Mouse (Mus musculus) liver, embryonic 12.5 days (tissue): ENCODE results near the gene Krtdap. TPM values are rescaled to one million over a fixed set of nuclear protein-coding genes. Genes with fewer than 3 reads are reported as not detected.

Experiments used
- ATAC-seq: fragments of 200-750 bp; cut with Nextera tagmentation; 2 replicates; pipeline ENCODE4 v1.8.0; 2017; ENCODE audit warnings: moderate number of reproducible peaks, mild to moderate bottlenecking, moderate library complexity
- H3K27ac ChIP-seq: fragments of 300-500 bp; sonication (generic); 2 replicates; pipeline ENCODE4 v1.5.1; 2016; ENCODE audit warnings: mild to moderate bottlenecking
- H3K27me3 ChIP-seq: fragments of 300-500 bp; sonication (generic); replicated peaks from 2 replicates; pipeline ENCODE4 v1.6.1; 2016; ENCODE audit warnings: mild to moderate bottlenecking, moderate library complexity
- H3K36me3 ChIP-seq: fragments of 300-500 bp; sonication (generic); 2 replicates; pipeline ENCODE4 v1.6.1; 2016; ENCODE audit warnings: mild to moderate bottlenecking, moderate library complexity
- H3K4me1 ChIP-seq: fragments of 300-500 bp; sonication (generic); 2 replicates; pipeline ENCODE4 v1.6.1; 2016
- H3K4me2 ChIP-seq: fragments of 300-500 bp; sonication (generic); 2 replicates; pipeline ENCODE4 v1.6.1; 2016; ENCODE audit warnings: mild to moderate bottlenecking, moderate library complexity
- H3K4me3 ChIP-seq: fragments of 300-500 bp; sonication (generic); 2 replicates; pipeline ENCODE4 v1.5.1; 2016; ENCODE audit warnings: mild to moderate bottlenecking, moderate library complexity
- H3K9ac ChIP-seq: fragments of 300-500 bp; sonication (generic); 2 replicates; pipeline ENCODE4 v1.6.1; 2016; ENCODE audit warnings: mild to moderate bottlenecking, moderate library complexity
- H3K9me3 ChIP-seq: fragments of 300-500 bp; sonication (generic); replicated peaks from 2 replicates; pipeline ENCODE4 v1.6.1; 2016; ENCODE audit warnings: mild to moderate bottlenecking, moderate library complexity
- WGBS: fragments of 180-500 bp; shearing (Covaris S2); methylation state at CpG from one replicate; pipeline ENCODE4 v1.1.7; 2016; ENCODE audit not compliant: insufficient replicate concordance; 5-methylcytosine and 5-hydroxymethylcytosine counted together
- polyA plus RNA-seq: library from polyadenylated mRNA; unstranded; fragments of >200 nt; fragmentation: Nextera tagmentation; extraction: Ambion mirVana; gene quantifications from 2 replicates; pipeline ENCODE4 v1.2.1, GENCODE M21; 2016

Krtdap gene
- polyA plus RNA-seq, 1 experiment from 2014 or later = not detected

DNA sequence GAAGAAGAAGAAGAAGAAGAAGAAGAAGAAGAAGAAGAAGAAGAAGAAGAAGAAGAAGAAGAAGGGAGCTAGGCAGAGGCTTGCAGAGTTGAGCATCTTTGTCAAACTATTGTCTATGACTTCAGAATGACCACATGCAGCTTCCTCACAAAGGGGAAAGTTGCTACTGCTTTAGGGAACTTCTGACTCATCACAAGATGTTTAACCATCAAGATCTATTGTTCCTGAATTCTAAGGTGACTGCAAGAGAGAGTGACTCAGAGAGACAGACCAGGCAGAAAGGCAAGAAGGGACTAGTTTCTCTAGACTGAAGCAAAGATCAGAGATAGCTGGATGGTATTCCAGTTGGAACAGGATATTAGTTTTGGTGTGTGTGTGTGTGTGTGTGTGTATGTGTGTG, 7.2 kb downstream of the Krtdap start:
- H3K4me2 ChIP-seq = no peak overlapping the region
- H3K27me3 ChIP-seq = peaks cover 6% of the 10 kb centered on the region; the same call in 1 of the 2 replicates
- no peak overlapping the region for H3K4me3 ChIP-seq
- ATAC-seq = no peak
- peaks cover 3% of the 10 kb centered on the region; the same call in 1 of the 2 replicates for H3K4me1 ChIP-seq
- no peak overlapping the region for H3K27ac ChIP-seq
- H3K36me3 ChIP-seq = no peaks in the 10 kb centered on the region
- H3K9me3 ChIP-seq = 0 out of 2 replicates have a peak, but pooled peaks cover 8% of the 10 kb centered on the region
- H3K9ac ChIP-seq = no peak overlapping the region

DNA sequence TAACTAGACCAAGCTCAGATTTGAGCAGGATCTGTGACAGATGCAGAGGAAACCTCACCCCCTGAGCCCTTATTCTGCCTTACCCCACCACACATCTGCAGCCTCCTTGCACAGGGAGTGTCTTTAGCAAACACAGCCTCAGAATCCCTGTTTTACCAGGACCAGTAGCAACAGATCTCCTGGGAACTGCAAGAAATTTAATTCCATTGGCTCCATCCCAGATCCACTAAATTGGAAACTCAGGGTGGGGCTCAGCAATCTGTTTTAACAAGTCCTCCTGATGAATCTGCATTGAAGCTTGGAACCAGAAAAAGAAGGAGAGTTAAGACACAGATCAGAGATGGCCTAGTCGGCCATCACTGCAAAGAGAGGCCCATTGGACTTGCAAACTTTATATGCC, 9.1 kb downstream of the Krtdap start:
- no peak overlapping the region for H3K4me3 ChIP-seq
- no peak overlapping the region for H3K27ac ChIP-seq
- no peak overlapping the region for H3K9ac ChIP-seq
- H3K27me3 ChIP-seq = 0 out of 2 replicates have a peak, but pooled peaks cover 2% of the 10 kb centered on the region
- peaks cover 1% of the 10 kb centered on the region; the same call in 1 of the 2 replicates for H3K4me1 ChIP-seq
- 47% methylated on average over 1 of the region's 1 CpGs for WGBS
- no peak for ATAC-seq
- H3K9me3 ChIP-seq = peaks cover 16% of the 10 kb centered on the region
- no peaks in the 10 kb centered on the region for H3K36me3 ChIP-seq
- H3K4me2 ChIP-seq = no peak overlapping the region

DNA sequence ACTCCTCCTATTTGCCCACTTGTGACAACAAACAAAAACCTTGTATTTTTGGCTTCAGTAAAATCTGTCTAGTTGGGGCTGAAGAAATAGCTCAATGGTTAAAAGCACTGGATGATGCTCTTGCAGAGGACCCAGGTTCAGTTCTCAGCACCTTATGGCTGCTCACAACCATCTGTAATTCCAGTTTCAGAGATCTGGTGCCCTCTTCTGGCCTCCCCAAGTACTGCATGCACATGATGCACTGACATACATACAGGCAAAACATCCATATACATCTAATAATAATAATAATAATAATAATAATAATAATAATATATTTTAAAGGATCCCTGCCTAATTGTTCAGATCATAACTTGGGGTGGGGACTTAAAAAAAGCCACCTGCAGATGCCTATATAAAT, 13.0 kb downstream of the Krtdap start:
- no peak overlapping the region for H3K4me3 ChIP-seq
- no peak overlapping the region for H3K9ac ChIP-seq
- no peaks in the 10 kb centered on the region for H3K4me1 ChIP-seq
- no peaks in the 10 kb centered on the region for H3K36me3 ChIP-seq
- peaks cover 16% of the 10 kb centered on the region for H3K9me3 ChIP-seq
- no peak overlapping the region for H3K4me2 ChIP-seq
- no peak overlapping the region for H3K27ac ChIP-seq
- no peak for ATAC-seq
- no peaks in the 10 kb centered on the region for H3K27me3 ChIP-seq

DNA sequence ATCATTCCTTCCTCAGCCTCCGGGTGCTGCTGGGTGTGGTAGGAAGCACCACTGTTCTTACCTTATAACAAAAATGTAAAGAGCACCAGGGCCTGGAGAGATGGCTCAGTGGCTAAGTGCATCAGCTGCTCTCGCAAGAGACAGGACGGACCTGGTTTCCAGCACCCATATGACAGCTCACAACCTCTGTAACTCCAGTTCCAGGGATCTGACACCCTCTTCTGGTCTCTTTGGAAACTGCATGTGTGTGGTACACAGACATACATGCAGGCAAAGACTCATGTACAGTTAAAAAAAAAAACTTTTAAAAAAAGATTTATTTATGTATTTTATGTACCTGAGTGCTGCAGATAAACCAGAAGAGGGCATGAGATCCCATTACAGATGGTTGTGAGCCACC, 15.6 kb downstream of the Krtdap start:
- Histone ChIP-seq H3K9me3 (peaks cover 13% of the 10 kb centered on the region), H3K36me3 (no peaks in the 10 kb centered on the region), H3K4me1 (no peaks in the 10 kb centered on the region), H3K27me3 (no peaks in the 10 kb centered on the region), H3K4me2 (no peak overlapping the region), H3K4me3 (no peak overlapping the region), H3K9ac (no peak overlapping the region), H3K27ac (no peak overlapping the region)
- WGBS = 75% methylated on average over 3 of the region's 3 CpGs
- ATAC-seq = no peak

DNA sequence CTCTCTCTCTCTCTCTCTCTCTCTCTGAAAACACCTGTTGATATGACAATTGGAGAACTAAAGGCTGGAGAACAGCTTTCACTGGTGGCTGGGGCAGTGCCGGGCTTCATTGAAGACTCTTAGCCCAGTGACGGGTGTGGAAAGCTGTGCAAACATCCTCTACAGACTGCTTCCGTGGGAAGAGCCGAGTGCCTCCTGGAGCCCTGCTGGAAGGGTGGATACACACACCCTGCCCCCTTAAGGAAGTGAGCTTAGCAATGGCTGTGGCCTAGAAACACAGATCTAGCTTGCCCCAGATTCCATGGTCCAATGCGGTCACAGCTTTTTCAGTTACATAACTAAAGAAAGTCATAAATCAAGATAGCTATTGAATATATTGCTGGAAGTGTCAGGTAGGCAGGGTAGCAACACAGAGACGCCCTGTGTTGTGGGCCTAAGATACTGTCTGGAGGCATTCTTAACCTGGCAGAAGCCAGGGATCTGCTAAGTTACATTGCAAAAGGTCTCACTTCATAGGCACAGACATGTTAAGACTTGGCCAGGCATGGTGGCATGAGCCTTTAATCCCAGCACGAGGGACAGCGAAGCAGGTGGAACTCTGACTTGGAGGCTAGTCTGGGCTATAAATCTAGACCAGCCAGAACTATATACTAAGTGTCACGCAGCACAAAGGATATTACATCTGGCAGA, 16.5 kb downstream of the Krtdap start:
- H3K9me3 ChIP-seq = peaks cover 13% of the 10 kb centered on the region
- no peak overlapping the region for H3K9ac ChIP-seq
- H3K36me3 ChIP-seq = no peaks in the 10 kb centered on the region
- no peak overlapping the region for H3K27ac ChIP-seq
- ATAC-seq = no peak
- no peaks in the 10 kb centered on the region for H3K4me1 ChIP-seq
- no peak overlapping the region for H3K4me2 ChIP-seq
- no peak overlapping the region for H3K4me3 ChIP-seq
- WGBS = 72% methylated on average over 9 of the region's 9 CpGs
- no peaks in the 10 kb centered on the region for H3K27me3 ChIP-seq

DNA sequence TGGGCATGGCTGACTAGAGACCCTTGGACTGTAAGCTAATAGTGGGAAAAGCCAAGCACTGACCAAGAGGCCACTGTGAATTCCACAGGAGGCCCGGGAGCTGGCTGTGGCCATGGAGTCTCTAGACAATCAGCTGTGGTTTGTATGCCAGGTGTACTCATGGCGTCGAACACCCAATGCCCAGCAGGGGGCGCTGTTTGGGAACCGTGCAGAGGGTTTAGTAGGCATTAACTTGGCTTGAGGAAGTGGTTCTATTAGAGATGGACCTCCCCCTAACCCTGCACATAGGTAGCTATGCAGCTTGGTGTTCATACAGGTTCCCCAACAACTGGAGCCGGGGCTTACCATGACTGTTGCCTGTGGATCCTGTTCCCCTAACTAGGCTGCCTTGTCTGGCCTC, 18.2 kb downstream of the Krtdap start:
- WGBS = 32% methylated on average over 6 of the region's 6 CpGs
- no peak overlapping the region for H3K9ac ChIP-seq

DNA sequence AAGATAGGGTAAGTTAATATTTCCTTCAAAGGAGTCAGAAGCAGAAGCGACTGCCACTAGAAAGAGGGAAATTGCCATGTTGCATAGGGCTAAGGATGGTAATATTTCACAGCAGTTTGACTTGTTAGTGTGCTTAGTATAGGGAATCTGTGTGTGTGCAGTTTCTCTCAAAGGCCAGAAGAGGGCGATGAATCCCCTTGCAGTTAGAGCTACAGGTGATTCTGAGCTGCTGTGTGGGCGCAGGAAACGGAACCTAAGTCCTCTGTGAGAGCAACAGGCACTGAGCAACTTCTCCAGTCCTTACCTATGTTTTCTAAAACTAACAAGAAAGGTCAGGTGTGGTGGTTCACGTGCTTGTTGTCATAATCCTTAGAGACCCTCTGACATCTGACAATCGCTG, 22.6 kb downstream of the Krtdap start:
- 55% methylated on average over 6 of the region's 6 CpGs for WGBS
- Histone ChIP-seq H3K27ac (no peak overlapping the region), H3K4me1 (peaks cover 17% of the 10 kb centered on the region), H3K27me3 (no peaks in the 10 kb centered on the region), H3K9me3 (no peaks in the 10 kb centered on the region), H3K36me3 (no peaks in the 10 kb centered on the region), H3K4me2 (no peak overlapping the region), H3K9ac (no peak overlapping the region), H3K4me3 (no peak overlapping the region)
- no peak for ATAC-seq

More for the DNA sequence above, 18.2 kb downstream of the Krtdap start:
- Histone ChIP-seq H3K27ac (no peak overlapping the region), H3K9me3 (no peaks in the 10 kb centered on the region), H3K36me3 (no peaks in the 10 kb centered on the region), H3K4me2 (no peak overlapping the region), H3K27me3 (no peaks in the 10 kb centered on the region), H3K4me3 (no peak overlapping the region), H3K4me1 (no peaks in the 10 kb centered on the region)
- ATAC-seq = peak; percentile 13; the same call in 1 of the 2 replicates

DNA sequence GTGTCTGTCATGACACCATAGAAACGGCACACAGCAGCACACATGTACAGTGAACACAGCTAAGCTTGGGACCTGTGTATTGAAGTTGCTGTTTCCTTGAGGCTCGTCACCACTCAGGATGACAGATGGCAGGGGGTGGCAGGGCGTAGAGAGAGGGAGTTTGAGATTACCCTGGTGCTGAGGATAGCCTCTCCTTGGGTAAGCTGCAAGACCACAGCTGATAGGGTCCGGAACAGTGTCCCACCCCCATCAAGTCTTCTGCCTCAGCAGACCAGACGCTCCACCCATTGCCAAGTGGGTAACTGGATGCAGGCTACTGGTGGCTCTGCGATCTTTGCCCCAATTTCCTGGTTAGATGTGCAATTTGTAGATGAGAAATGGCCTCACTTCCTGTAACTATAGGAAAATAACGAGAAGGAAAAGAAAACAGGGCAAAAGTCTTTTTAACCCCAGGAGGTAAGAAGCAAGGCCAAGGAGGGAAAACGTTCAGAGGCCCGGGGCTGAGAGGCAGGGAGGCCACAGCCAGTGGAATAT, 24.1 kb downstream of the Krtdap start:
- Histone ChIP-seq H3K9ac (no peak overlapping the region), H3K36me3 (no peaks in the 10 kb centered on the region), H3K4me2 (peak overlapping the region; percentile 8; the same call in 1 of the 2 replicates), H3K27ac (peak overlapping the region; percentile 69), H3K4me1 (peaks cover 17% of the 10 kb centered on the region), H3K9me3 (no peaks in the 10 kb centered on the region), H3K4me3 (no peak overlapping the region), H3K27me3 (no peaks in the 10 kb centered on the region)
- ATAC-seq = peak; percentile 66
- 12% methylated on average over 9 of the region's 9 CpGs for WGBS

DNA sequence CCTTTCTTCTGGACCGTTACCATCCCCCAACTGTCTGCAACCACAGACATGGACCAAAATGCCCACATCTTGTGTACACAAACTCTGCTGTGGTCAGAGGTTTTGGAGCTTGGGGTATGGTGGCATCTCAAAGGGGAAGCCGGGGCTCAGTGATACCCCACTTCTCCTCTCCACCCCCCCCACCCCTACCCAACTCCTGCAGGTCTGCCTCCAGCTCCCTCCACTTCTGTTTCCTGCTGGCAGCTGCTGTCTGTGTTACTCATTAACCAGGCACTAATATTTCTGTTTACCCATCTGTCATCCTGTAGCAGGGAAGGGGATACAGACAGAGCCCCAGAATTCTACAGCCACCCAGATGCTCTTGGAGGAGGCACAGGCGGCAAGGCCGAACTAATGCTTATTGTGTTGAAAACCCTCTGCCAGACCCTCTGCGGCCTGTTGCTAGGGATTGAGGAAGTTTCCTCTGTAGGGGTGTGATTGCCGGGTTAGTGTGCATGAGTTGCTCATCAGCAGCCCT, 24.7 kb downstream of the Krtdap start:
- Histone ChIP-seq H3K4me2 (no peak overlapping the region), H3K27me3 (no peaks in the 10 kb centered on the region), H3K9me3 (no peaks in the 10 kb centered on the region), H3K4me3 (no peak overlapping the region), H3K9ac (no peak overlapping the region), H3K4me1 (peaks cover 17% of the 10 kb centered on the region), H3K36me3 (no peaks in the 10 kb centered on the region), H3K27ac (peak overlapping the region; percentile 69)
- 24% methylated on average over 6 of the region's 6 CpGs for WGBS
- peak; percentile 64 for ATAC-seq

DNA sequence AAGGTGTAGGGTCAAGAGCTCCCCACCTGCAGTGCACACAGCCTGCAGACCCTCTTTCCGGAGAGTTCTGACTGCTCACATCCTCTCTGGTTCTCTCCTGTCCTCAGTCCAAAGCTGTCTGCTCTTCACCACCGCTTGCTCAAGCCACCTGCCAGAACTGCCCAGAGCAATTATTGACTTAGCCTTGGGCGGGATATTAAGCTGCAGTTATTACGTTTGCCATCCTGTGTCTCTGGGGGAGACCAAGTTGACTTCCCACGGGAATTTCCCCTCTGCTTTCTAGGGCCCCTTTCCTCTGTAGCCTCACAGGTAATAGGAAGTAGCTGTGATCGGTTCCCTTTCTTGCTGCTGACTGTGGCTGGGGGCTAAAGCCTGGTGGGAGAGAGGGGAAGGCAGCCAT, 32.4 kb downstream of the Krtdap start:
- H3K9me3 ChIP-seq = no peaks in the 10 kb centered on the region
- no peak overlapping the region for H3K9ac ChIP-seq
- peaks cover 17% of the 10 kb centered on the region for H3K4me1 ChIP-seq
- no peaks in the 10 kb centered on the region for H3K36me3 ChIP-seq
- no peak overlapping the region for H3K27ac ChIP-seq
- H3K4me2 ChIP-seq = no peak overlapping the region
- H3K4me3 ChIP-seq = no peak overlapping the region
- peaks cover 4% of the 10 kb centered on the region; the same call in 1 of the 2 replicates for H3K27me3 ChIP-seq
- WGBS = 45% methylated on average over 6 of the region's 6 CpGs
- no peak for ATAC-seq

DNA sequence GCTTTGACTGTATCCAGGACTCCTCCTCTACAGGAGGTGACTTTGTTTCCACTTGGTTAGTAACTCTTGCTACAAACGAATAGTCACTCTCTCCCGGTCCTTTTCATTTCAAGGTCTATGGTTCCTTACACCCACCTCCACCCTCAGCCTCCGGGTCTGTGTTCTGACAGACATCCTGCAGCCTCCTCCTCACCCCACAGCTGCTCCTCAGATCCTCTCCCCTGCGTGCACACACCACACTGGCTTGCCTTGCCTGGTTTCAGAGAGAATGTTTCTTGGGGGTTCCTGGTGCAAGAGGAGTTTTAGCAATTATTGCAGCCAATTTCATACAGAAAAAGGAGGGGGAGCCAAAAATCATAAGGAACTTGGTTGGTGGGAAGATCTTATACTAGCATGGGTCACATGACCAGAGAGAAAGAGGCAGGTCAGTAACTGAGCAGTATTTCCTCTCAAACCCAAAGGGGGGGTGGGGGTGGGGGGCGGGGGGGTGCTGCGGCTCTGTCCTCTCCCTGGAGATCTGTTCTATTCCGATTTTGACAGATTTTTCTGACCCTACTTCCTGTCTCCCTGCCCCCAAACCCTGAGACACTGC, 33.3 kb downstream of the Krtdap start:
- H3K4me1 ChIP-seq = peaks cover 17% of the 10 kb centered on the region
- no peak overlapping the region for H3K4me3 ChIP-seq
- H3K27ac ChIP-seq = no peak overlapping the region
- ATAC-seq = no peak
- no peak overlapping the region for H3K9ac ChIP-seq
- no peaks in the 10 kb centered on the region for H3K36me3 ChIP-seq
- H3K27me3 ChIP-seq = peaks cover 4% of the 10 kb centered on the region; the same call in 1 of the 2 replicates
- H3K4me2 ChIP-seq = no peak overlapping the region
- H3K9me3 ChIP-seq = no peaks in the 10 kb centered on the region
- 22% methylated on average over 7 of the region's 7 CpGs for WGBS

DNA sequence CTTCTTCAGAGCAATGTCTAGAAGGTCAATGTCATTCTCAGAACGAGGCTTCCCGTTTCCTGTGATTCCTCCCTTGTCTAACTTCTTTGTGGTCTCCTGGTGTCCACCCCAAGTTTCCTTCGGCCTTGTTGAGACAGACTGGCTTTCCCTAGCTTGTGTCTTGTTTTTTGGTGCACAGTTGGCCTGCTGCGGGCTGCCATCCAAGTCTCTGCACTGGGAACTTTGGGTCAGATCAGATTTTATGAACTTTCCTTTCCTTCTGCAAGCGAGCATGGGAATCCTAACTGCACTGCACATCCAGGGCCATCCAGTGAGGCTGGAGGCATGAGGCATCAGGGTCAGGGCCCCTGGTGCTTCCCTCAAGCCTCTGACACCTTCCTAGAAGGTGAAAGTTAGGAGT, 33.8 kb downstream of the Krtdap start:
- Histone ChIP-seq H3K4me3 (no peak overlapping the region), H3K36me3 (no peaks in the 10 kb centered on the region)

More for the DNA sequence above, 33.8 kb downstream of the Krtdap start:
- 39% methylated on average over 5 of the region's 5 CpGs for WGBS
- ATAC-seq = no peak
- H3K4me2 ChIP-seq = no peak overlapping the region
- peaks cover 17% of the 10 kb centered on the region for H3K4me1 ChIP-seq
- no peaks in the 10 kb centered on the region for H3K9me3 ChIP-seq
- no peak overlapping the region; the same call in 1 of the 2 replicates for H3K27ac ChIP-seq
- H3K27me3 ChIP-seq = peaks cover 4% of the 10 kb centered on the region; the same call in 1 of the 2 replicates
- H3K9ac ChIP-seq = no peak overlapping the region
